Mouse (Mus musculus): ENCODE data around the gene Tmc8.

DNA sequence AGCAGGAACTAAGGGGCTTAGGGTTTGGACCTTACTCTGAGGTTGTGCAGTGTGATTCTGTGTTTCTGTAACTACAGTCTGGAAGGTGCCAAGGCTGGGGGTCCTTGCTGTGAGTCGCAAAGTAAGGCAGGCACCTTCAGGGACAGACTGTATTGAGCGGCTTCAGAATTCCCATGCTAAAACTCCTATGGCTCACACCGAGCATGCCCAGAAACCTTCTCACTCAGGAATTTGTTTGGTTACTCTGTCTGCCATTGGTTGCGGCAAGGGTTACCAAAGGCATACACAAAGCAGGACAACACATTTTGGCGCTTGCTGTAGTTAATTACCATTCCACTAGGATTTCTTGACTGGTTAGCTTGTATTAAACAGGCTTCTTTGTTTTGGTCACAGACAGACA is 44.3 kb downstream of the Tmc8 start:
- TF ChIP-seq GATA1 (IDR thresholded peaks at IDR 0.05; ENCODE audit: low read length) (no peak), TAL1 (IDR thresholded peaks at IDR 0.05; ENCODE audit: low read length) (no peak)

Data from erythroblast, embryonic 14.5 days (primary cell).